Mouse (Mus musculus): ENCODE data around the gene Plxna4. TPM values are rescaled to one million over a fixed set of nuclear protein-coding genes. Genes with fewer than 3 reads are reported as not detected.
A peak's percentile ranks its signal among the peaks of the same experiment; 100 is the strongest.

Plxna4 gene
- total RNA-seq, 2 experiments from 2014 or later, result 11.2 to 11.8 TPM

DNA sequence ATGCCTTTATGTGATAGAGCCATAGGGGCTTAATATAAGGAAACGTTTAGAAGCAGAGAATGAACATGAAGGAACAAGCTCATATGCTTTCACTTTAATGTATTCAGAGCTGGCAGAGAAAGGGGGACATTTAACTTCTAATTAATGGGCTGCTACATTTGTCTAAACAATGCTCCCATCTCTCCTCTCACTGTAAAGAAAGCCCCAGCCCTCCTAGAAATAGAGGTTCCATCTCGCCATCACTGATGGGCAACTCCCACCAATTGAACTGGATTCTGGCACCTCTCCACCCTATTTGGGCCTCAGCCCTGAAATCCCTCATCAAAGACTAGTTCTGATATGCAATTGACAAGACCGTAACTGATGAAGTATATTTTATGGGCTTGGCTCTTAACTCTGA lies 167.4 kb downstream of the Plxna4 start:
- intact Hi-C loops (cut with DNase I), result no loop called here
- DNase-seq, result no peak

DNA sequence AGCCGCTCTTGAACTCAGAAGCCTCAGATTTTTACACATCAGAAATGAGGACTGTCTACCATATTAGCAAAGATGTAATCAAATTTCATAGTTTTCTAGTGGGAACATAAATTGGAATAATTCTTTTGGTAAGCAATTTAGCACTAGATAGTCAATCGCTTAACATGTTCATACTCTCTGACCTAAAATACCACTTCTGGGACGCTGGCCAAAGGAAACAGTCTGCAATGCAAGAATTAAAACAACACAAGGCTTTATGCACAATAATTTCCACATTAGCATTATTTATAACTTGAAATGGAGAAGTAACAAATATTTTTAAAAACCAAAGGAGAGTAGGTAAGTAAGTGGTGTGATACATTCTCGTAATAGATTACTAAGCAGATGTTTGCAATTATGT lies 170.6 kb downstream of the Plxna4 start:
- intact Hi-C loops (cut with DNase I), result no loop called here
- DNase-seq, result no peak

DNA sequence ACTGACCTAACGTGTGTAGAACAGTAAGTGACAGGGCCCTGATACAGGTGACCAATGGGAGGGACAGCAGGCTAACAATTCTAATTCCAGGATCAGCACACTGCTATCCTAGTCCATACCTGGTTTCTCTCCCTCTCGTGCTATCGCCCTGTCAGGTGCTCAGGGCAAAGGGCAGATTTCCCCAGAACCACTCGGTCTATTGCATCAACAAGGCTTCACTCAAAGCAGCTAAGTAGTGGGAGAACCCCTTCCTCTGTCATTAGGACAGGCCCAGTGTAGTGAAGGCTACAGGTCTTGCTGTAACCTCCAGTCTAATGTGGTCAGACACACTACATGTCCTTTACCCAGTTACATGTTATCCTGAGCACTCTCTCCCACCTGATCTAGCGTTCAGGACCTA lies 176.7 kb downstream of the Plxna4 start:
- no peak for DNase-seq
- intact Hi-C loops (cut with DNase I), result no loop called here

DNA sequence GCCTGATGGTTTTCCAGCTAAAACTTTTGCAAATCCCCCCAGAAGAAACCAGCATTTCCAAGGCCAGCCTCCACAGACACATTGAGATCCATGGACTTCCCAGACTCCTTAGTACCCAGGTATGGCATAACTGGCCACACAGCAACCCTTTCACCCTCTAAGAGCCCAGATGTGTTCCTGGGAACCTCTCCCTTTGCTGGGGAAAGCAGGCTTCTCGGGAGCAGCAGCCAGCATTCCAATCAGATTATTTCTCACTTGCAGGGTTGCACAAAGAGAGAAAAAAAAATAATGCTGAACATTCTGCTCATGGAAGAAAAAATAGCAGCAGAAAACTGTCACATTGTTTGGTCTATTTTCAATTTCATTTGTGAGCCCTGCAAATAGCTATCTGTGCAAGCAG lies 178.4 kb downstream of the Plxna4 start:
- no peak for DNase-seq
- intact Hi-C loops (cut with DNase I), result no loop called here

DNA sequence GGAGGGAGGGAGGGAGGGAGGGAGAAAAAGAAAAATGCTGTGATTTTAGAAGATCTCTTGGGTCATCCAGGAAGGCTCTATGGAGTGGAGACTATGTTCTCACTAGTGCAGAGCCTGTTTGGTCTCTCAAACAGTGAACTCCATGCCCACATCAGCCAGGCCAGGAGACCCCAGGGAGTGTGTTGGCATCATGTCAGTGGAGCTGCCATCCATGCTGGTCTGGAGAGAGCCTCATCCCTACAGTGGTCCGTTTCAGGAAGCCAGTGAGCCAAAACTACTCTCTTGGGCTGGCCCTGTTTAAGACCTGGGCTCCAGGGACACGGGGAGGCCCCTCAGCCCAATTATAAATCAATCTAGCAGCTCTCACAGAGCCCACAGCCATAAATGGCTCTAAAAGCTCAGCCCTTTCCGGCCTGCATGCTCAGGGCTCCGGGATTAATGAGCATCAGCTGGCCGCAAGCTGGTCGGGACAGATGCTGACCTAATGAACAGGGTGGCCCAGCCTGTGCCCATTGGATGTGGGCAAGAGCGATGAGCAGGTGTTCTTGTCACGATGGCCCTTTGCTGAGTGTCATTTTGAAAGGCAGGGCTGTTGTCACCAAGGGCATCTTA lies 180.3 kb downstream of the Plxna4 start:
- DNase-seq, result no peak
- intact Hi-C loops (cut with DNase I), result no loop called here

DNA sequence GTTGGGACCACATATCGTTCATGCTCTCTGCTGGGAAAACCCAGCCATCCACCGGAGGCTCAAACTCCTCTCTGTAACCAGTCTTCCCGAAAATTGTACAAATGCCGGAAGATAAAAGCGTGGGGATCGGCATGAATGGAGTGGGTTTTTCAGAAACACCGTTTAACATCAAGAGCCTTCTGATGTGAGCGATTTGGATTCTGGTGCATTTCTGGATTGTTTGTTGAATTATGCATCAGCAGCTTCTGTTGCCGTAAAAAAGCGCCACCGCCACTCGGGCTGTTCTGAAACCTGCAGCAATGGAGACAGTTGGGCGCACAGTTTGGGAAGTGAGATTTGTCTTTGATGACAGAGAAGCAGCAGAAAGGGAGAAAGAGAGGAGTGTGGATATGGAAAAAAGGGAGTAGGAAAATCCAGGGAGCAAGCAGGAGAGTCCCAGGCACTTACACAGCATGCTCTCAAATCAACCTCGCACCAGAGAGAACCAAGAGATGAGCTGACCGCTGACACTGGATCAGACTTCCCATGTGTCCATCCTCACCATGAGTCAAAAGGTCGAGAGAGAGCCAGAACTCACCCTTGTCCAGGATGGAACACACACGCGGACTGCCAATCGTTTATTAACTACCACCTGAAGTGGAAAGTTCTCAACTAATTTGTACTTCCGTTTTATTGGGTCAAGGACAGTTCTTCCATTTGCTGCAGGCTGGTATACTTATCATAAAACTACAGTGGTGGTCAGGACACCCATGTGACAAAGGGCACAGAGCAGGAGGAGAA lies 181.5 kb downstream of the Plxna4 start:
- DNase-seq, result no peak
- intact Hi-C loops (cut with DNase I), result no loop called here

DNA sequence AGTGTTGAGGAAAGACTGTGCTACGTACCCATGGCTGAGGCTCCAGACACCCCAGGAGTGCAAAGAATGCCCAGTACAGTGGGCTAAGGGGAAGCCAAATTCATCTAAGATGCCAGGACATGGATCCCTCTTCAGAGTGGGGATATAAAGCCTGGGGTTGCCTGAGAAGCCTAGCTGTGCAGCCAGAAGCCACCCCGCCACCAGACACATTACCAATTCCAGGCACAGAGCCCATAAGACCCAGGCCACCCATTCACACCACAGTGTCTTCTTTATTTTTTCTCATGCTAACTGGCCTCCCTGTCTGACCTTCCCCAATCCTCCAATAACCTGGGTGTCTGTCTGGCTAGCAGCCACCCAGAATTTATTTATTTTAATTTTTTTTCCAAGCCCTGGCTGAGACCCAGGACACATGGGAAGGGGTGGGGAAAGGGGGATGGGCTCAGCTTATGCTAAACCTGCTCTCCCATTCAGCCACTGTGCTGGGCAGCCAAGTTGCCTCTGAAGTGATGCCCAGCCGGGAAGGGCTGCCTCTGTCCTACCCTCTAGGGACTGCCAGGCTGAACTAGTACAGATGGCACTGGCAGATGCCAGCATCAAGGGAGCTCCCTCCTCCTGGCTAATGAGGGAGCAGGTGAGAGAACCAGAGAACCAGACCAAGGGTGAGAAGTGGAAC lies 185.3 kb downstream of the Plxna4 start:
- DNase-seq, result no peak
- intact Hi-C loops (cut with DNase I), result no loop called here

DNA sequence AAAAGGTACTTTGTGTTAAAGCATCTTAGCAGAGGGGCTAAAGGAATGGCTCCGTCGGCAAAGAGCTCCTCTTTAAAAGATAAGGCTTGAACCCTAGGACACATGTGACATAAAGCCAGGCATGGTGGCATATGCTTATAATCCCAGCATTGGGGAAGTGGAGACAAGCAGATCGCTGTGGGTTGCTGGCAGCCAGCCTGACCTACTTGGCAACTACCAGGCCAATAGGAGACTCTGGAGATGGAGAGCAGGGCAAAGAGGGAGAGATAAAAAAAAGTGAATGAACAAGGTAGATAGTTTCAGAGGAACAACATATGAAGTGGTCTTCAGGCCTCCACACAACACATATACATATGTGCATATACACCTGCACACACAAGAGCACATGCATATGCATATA lies 189.7 kb downstream of the Plxna4 start:
- DNase-seq, result no peak
- intact Hi-C loops (cut with DNase I), result loop anchor here (5.0 kb wide), 2 partner anchors 64 to 114 kb away; no protein-coding TSS in a partner anchor

DNA sequence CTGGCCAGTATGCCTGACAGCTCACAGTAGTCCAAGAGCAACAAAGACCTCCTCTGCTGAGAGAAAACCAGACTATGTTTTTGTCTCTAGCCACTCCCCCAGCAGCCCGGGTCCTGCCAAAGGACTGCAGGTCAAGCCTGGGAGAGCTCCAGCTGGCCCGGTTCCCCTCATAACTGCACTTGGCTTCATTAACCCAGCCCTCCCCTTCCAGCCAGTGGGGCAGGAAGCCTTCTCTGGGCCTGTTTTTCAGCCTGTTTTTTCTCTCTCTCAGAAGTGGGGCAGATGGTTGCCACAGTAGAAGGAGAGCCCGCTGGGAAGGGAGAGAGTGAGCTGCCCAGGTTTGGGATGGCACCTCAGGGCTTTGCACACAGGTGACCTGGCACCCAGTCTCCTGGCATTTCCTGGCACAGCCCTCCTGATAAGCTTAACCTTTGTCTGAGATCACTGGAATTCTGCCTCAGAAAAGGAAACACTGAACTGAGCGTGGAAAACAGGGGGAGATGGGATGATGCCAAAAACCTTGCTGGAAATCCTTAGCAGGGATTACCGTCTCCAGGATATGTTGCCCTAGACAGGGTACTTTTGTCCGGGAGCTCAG lies 190.8 kb downstream of the Plxna4 start:
- DNase-seq, result peak; percentile 91
- intact Hi-C loops (cut with DNase I), result loop anchor here (1.0 to 5.0 kb wide), 5 partner anchors 65 to 194 kb away; no protein-coding TSS in a partner anchor

DNA sequence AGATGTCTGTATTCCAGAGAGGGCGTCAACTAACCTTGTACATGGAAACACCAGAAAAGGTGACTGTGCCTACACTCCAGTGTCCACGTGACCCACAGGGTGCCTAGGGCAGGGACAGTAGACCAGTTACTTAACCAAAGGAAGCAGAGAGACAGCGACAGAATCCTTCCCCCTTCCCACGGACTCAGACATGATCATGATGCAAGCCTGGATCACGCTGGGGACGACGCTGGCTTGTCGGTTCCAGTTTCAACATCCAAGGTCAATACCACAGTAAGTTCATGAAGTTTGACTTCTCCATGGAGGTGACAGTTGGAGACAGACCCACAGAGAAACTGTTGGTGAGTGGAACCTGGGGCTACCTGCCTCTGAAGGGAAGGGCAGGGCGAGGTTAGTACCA lies 192.6 kb downstream of the Plxna4 start:
- no peak for DNase-seq
- intact Hi-C loops (cut with DNase I), result loop anchor here (5.0 kb wide), 2 partner anchors 67 to 117 kb away; no protein-coding TSS in a partner anchor

DNA sequence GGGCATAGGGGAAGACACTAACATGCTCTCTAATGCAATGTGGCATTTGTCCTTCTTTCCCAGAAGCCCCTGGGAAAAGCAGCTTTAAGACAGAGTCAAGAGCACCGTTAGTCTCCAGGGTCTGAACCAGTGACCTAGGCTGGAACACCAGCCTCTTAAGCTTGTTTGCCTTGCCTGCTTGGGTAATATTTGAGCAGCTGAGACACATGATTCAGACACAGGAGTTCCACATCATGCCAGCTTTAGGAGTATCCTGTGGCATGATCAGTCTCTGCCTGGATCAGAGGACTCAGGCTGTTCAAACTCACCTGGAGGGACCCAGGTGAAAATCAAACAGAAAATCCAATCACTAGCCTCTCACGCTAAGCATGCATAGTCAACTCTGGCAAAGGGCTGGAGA lies 195.7 kb downstream of the Plxna4 start:
- intact Hi-C loops (cut with DNase I), result no loop called here
- no peak for DNase-seq

DNA sequence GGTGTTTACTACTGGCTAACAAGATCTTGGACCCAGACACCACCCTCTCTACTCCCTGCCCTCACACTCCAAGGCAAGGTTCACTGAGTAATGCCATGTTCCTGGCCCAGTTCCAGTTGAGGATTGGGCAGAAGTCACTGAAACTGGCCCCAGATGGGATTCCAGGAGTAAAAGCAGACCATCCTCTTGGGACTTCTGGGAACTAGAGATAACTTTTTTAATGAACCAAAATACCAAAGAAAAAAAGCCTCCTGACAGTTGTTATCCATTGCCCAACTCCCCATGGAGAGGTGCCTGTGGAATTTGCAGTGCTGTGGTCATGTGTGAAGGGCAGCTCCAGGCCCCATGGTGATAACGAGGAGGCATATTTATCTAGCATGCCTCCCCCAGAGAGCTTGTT lies 199.7 kb downstream of the Plxna4 start:
- DNase-seq, result peak in 1 of 2 experiments; percentile 22
- intact Hi-C loops (cut with DNase I), result loop anchor here (5.0 kb wide), 1 partner anchor 1934 kb away; no protein-coding TSS in a partner anchor

DNA sequence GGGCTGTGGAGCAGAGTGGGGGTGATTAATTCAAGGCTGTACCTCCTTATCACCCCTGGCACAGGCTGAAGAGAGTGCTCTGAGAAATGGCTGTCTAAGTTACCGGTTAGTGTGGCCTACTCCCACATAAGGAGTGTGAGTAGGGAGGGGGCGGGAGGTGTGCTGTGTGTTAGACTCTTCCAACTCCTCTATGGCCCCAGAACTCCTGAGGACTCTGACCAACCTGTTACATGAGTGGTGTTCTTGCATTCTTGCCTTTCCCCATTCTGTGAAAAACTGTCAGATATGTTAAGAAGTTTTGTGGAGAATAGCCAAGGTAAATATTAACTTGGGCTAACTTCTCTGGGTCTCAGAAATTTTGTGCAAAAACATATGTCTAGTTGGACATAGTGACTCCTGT lies 201.1 kb downstream of the Plxna4 start:
- no peak for DNase-seq
- intact Hi-C loops (cut with DNase I), result loop anchor here (5.0 kb wide), 1 partner anchor 1935 kb away; no protein-coding TSS in a partner anchor

DNA sequence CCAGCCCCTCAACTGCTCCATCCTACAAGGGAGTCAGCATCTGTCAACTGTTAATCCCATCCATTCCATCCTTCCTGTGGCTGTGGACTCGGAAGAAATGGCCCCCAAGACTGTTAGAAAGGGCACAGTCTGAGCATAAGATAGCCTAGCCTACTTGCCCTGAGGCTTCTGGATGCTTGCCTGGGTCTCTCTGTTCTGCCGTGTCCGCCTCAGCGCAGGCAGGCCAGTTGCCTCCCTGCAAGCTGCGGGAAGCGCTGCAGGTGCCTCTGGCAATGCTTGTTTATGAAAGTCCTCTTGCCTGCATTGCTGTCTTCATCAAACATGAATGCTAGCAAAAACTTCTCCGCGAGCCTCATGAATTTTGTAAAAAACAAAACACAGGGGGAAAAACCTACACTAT lies 203.1 kb downstream of the Plxna4 start:
- intact Hi-C loops (cut with DNase I), result loop anchor here (5.0 kb wide), 1 partner anchor 1937 kb away; no protein-coding TSS in a partner anchor
- DNase-seq, result no peak

DNA sequence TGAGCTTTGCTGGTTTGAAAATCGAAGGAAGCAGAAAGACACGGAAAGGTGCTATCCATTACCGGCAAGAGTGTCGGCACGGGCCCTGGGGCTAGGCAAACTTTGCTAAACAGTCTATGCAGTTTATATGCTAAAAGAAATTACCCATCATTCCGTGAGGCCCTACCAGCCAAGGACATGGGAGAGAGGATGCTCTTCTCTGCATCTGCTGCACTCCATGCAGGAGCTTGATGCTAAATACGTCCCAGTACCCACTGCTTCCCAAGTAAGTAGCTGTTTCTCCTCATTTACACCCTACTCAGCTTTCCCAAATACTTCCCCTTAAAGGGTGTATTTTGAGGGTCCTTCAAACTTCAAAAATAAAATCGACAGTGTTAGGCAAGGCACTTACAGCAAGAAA lies 203.6 kb downstream of the Plxna4 start:
- intact Hi-C loops (cut with DNase I), result no loop called here
- no peak for DNase-seq

DNA sequence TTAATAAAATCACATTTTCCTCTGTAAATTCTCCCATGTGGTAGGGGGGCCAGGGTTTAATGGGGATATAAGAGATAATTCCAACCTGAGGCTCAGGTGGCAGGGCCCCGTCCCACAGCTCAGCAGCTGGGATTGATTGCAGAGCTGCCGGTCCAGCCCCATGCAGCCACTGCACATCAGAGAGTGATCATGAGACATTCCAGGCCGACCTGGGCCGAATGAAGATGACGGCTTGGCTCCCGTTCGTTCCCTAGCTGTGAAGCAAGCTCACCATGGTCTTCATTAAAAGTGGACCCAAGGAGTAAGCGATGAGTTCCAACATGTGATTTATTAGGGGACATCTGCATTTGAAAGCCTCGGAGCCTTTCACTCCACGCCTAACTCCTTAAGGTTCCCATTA lies 206.5 kb downstream of the Plxna4 start:
- DNase-seq, result no peak
- intact Hi-C loops (cut with DNase I), result no loop called here

DNA sequence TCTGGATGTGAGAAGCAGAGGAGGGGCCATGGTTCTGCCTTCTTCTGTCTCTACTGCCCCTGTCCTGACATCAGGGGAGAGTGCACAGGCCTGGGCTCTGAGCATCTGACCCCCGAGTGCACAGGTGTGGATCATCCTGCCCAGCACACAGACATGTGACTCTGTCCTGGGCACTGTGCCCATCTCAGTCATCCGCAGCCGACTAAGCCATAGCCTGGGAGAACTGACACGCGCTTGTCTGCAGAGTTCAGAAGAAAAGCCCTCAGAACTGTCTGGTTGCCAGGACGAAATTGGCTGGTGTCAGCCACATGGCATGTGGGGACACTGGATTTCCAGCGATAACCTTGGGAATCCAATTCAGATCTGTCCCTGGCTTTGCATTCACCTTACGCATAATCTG lies 210.8 kb downstream of the Plxna4 start:
- intact Hi-C loops (cut with DNase I), result loop anchor here (5.0 kb wide), 1 partner anchor 210 kb away; the partner anchor contains the start of gene Plxna4
- peak; percentile 63 for DNase-seq

DNA sequence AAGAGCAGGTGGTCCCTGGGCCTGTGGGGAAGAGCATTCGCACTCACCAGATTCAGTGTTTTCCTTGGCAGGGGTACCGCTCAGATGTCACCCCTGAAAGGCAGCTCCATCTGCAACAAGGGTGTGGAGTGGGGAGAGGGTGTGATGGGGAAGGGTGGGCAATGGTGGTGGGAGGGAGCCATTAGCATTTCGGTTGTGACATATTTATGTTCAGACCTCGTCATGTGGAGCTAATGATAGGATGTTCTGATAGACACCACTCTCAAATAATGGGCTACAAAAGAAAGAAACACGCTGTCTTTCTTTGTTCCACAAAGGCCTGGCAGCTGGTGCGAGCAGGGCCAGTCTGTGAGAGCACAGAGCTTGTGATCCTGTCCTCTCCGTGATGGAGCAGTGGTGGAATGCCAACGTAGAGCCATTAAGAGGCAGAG lies 214.0 kb downstream of the Plxna4 start:
- DNase-seq, result no peak
- intact Hi-C loops (cut with DNase I), result no loop called here

DNA sequence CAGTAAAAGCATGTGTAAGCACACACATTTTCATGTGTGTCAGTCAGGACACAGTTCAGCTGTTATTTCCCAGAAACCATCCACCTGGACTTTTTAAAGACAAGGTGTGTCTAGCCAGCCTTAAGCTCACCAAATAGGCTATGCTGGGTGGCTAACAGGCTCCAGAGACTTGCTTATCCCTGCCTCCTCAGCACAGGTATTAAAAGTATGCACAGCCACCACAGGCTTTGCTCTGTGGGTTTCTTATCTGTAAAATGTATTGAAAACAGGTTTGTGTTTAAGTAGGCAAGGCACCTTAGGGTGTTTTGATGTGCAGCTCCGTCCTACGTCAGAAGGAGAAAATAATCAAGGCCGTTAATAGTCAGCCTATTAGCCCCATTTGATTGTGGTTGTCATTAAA lies 218.9 kb downstream of the Plxna4 start:
- intact Hi-C loops (cut with DNase I), result loop anchor here (5.0 kb wide), 1 partner anchor 1302 kb away; no protein-coding TSS in a partner anchor
- DNase-seq, result no peak

DNA sequence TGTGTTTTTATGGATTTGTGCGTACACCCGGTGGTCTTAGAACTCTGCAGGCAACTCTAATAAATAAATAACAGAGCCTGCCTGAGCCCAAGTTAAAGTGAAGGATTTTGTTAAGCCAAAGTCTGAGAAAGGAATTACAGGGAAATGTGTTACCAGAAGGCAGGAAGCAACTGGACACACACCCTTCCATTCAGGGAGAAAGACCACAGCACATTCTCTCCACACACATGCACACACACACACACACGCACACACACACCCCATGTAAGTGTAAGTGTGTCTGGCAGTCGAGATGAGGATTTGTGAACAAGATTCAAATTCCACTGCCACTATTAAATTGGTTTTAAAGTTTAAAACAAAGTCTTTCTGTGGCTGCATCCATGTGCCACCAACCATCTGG lies 219.6 kb downstream of the Plxna4 start:
- DNase-seq, result no peak
- intact Hi-C loops (cut with DNase I), result loop anchor here (5.0 kb wide), 1 partner anchor 1301 kb away; no protein-coding TSS in a partner anchor

DNA sequence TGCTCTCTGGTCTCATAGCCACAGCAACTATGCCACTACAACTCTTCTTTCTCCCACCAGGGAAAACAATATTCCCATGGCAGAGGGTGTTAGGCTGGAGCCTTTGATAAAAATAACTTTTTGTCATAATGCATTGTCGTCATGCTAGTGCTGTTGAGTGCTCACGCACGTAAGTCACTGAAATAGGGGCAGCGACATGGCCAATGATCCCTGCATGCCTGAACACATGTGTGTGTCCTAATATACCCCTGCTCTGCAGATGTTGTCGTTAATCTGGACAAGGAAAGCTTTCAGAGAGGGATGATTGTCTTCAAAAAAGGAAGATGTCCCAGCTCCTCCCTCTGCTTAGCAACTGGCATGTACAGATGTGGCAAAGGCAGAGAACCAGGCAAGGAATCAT lies 223.1 kb downstream of the Plxna4 start:
- intact Hi-C loops (cut with DNase I), result loop anchor here (5.0 kb wide), 1 partner anchor 1298 kb away; no protein-coding TSS in a partner anchor
- no peak for DNase-seq

Measured in heart, postnatal 36 days (tissue).